Mouse (Mus musculus) kidney, adult 8-10 months (tissue): ENCODE data around the gene Psma4.
"Not testable (repeated sequence)": the region's sequence is repeated elsewhere in the genome, so short reads cannot be mapped to it uniquely, and the experiment has no call there.

Source experiments
- DNase-seq, 2 experiments: peaks; one replicate each; pipeline ENCODE4 v3.0.0; 2022

Gene Psma4

GRCm38 (mm10) chr9:54950575-54951321 lies at the start of gene Psma4, which contains the start of gene AY074887:
Psma4 (plus strand) TSS chr9:54950790.
AY074887 (minus strand) TSS chr9:54950998.
- DNase-seq: peak; percentile 86 to 87

GRCm38 (mm10) chr9:54909446-54909845 lies 41.1 kb upstream of the Psma4 start:
- no peak for DNase-seq

GRCm38 (mm10) chr9:54915576-54915975 lies 35.0 kb upstream of the Psma4 start:
- no peak for DNase-seq

- DNase-seq: no peak
These were observed 34.2 kb upstream of the Psma4 start for GRCm38 (mm10) chr9:54916401-54916800.

GRCm38 (mm10) chr9:54917010-54917677 lies 33.4 kb upstream of the Psma4 start, which contains the start of gene Hykk:
Hykk (plus strand) TSS chr9:54917283.
- peak; percentile 94 to 97 for DNase-seq

- DNase-seq: peak; percentile 39 to 57
These were observed 32.4 kb upstream of the Psma4 start for GRCm38 (mm10) chr9:54918191-54918590.

- DNase-seq: no peak
These were observed 31.8 kb upstream of the Psma4 start for GRCm38 (mm10) chr9:54918781-54919180.

- DNase-seq: peak; percentile 61 to 74
These were observed 30.6 kb upstream of the Psma4 start for GRCm38 (mm10) chr9:54919946-54920345.

GRCm38 (mm10) chr9:54930741-54931140 lies 19.8 kb upstream of the Psma4 start:
- peak; percentile 54 to 76 for DNase-seq

GRCm38 (mm10) chr9:54931765-54932164 lies 18.8 kb upstream of the Psma4 start:
- DNase-seq: peak in 1 of 2 experiments; percentile 49

GRCm38 (mm10) chr9:54932379-54932778 lies 18.2 kb upstream of the Psma4 start:
- peak in 1 of 2 experiments; percentile 76 for DNase-seq

GRCm38 (mm10) chr9:54942071-54942470 lies 8.5 kb upstream of the Psma4 start:
- DNase-seq: peak; percentile 64

- no peak for DNase-seq
These were observed 6.1 kb upstream of the Psma4 start for GRCm38 (mm10) chr9:54944467-54944866.

GRCm38 (mm10) chr9:54946256-54946655 lies 4.3 kb upstream of the Psma4 start:
- DNase-seq: no peak

GRCm38 (mm10) chr9:54949465-54949864 lies 1.1 kb upstream of the Psma4 start:
- DNase-seq: no peak

GRCm38 (mm10) chr9:54950162-54950561 lies 428 bp upstream of the Psma4 start:
- not testable (repeated sequence) for DNase-seq

GRCm38 (mm10) chr9:54961059-54961458 lies 10.5 kb downstream of the Psma4 start:
- DNase-seq: no peak

GRCm38 (mm10) chr9:54963669-54964068 lies 13.1 kb downstream of the Psma4 start:
- no peak for DNase-seq

GRCm38 (mm10) chr9:54969972-54970637 lies 19.5 kb downstream of the Psma4 start:
- no peak for DNase-seq

- no peak for DNase-seq
These were observed 30.1 kb downstream of the Psma4 start, which contains the start of gene Chrna5 for GRCm38 (mm10) chr9:54980674-54981073. Chrna5 (plus strand) TSS chr9:54980880.

- peak in 1 of 2 experiments; percentile 21 for DNase-seq
These were observed 31.0 kb downstream of the Psma4 start for GRCm38 (mm10) chr9:54981291-54982191.

- DNase-seq: no peak
These were observed 31.8 kb downstream of the Psma4 start for GRCm38 (mm10) chr9:54982401-54982800.
